Mouse (Mus musculus) forebrain, embryonic 16.5 days (tissue): ENCODE data around the gene Dlg5. TPM values are rescaled to one million over a fixed set of nuclear protein-coding genes. Genes with fewer than 3 reads are reported as not detected.

Experiments used
- ATAC-seq: fragments of 200-750 bp; cut with Nextera tagmentation; 2 replicates; pipeline ENCODE4 v1.8.0; 2017; ENCODE audit warnings: mild to moderate bottlenecking, moderate library complexity
- H3K27ac ChIP-seq: fragments of 300-500 bp; sonication (generic); 2 replicates; pipeline ENCODE4 v1.5.1; 2014; ENCODE audit warnings: low read length, control low read depth
- H3K27me3 ChIP-seq: fragments of 300-500 bp; sonication (generic); replicated peaks from 2 replicates; pipeline ENCODE4 v1.6.1; 2014; ENCODE audit warnings: low read length; ENCODE audit not compliant: control insufficient read depth, insufficient read depth
- H3K36me3 ChIP-seq: fragments of 300-500 bp; sonication (generic); 2 replicates; pipeline ENCODE4 v1.6.1; 2014; ENCODE audit not compliant: control insufficient read depth, insufficient read depth
- H3K4me1 ChIP-seq: fragments of 300-500 bp; sonication (generic); replicated peaks from 2 replicates; pipeline ENCODE4 v1.6.1; 2014; ENCODE audit warnings: low read length; ENCODE audit not compliant: control insufficient read depth, insufficient read depth
- H3K4me2 ChIP-seq: fragments of 300-500 bp; sonication (generic); 2 replicates; pipeline ENCODE4 v1.6.1; 2014; ENCODE audit warnings: mild to moderate bottlenecking, low read length, control low read depth
- H3K4me3 ChIP-seq: fragments of 300-500 bp; sonication (generic); replicated peaks from 2 replicates; pipeline ENCODE4 v1.5.1; 2014; ENCODE audit warnings: mild to moderate bottlenecking, low read length, control low read depth
- H3K9ac ChIP-seq: fragments of 300-500 bp; sonication (generic); replicated peaks from 2 replicates; pipeline ENCODE4 v1.6.1; 2014; ENCODE audit warnings: low read depth, low read length, control low read depth
- H3K9me3 ChIP-seq: fragments of 300-500 bp; sonication (generic); 2 replicates; pipeline ENCODE4 v1.6.1; 2016; ENCODE audit warnings: low read length; ENCODE audit not compliant: control insufficient read depth
- WGBS: fragments of 180-500 bp; shearing (Covaris S2); extraction: QIAGEN DNeasy Blood & Tissue Kit; methylation state at CpG from one replicate; pipeline ENCODE4 v1.1.7; 2014; 5-methylcytosine and 5-hydroxymethylcytosine counted together
- polyA plus RNA-seq: library from polyadenylated mRNA; unstranded; fragments of >200 nt; fragmentation: Nextera tagmentation; extraction: Ambion mirVana; gene quantifications from 2 replicates; pipeline ENCODE4 v1.2.1, GENCODE M21; 2015

Dlg5 gene
- polyA plus RNA-seq, 1 experiment from 2014 or later = 21.2 TPM

GRCm38 (mm10) chr14:24206736-24207359 is 38.9 kb downstream of the Dlg5 start:
- Histone ChIP-seq H3K4me2 (no peak overlapping the region), H3K9ac (no peak overlapping the region), H3K27me3 (no peaks in the 10 kb centered on the region), H3K27ac (no peak overlapping the region), H3K4me3 (no peak overlapping the region), H3K4me1 (peaks cover 30% of the 10 kb centered on the region), H3K9me3 (no peaks in the 10 kb centered on the region), H3K36me3 (no peaks in the 10 kb centered on the region)
- ATAC-seq = no peak
- WGBS = 78% methylated on average over 12 of the region's 12 CpGs

GRCm38 (mm10) chr14:24206314-24206713 is 39.4 kb downstream of the Dlg5 start:
- Histone ChIP-seq H3K27me3 (no peaks in the 10 kb centered on the region), H3K9me3 (no peaks in the 10 kb centered on the region), H3K4me2 (no peak overlapping the region), H3K36me3 (no peaks in the 10 kb centered on the region), H3K9ac (no peak overlapping the region), H3K27ac (peak overlapping the region; percentile 74; the same call in 1 of the 2 replicates), H3K4me3 (no peak overlapping the region), H3K4me1 (peaks cover 30% of the 10 kb centered on the region)
- ATAC-seq = no peak
- WGBS = 71% methylated on average over 3 of the region's 9 CpGs

GRCm38 (mm10) chr14:24205281-24205871 is 40.3 kb downstream of the Dlg5 start:
- H3K4me1 ChIP-seq = peaks cover 26% of the 10 kb centered on the region
- peak; percentile 51 for ATAC-seq
- H3K27me3 ChIP-seq = no peaks in the 10 kb centered on the region
- peak overlapping the region; percentile 74 for H3K27ac ChIP-seq
- H3K9me3 ChIP-seq = no peaks in the 10 kb centered on the region
- no peak overlapping the region for H3K4me2 ChIP-seq
- H3K9ac ChIP-seq = 0 out of 2 replicates have a peak overlapping the region, but pooled peaks have one; percentile 18
- H3K36me3 ChIP-seq = no peaks in the 10 kb centered on the region
- no peak overlapping the region for H3K4me3 ChIP-seq
- WGBS = 5% methylated on average over 6 of the region's 6 CpGs

GRCm38 (mm10) chr14:24203210-24203609 is 42.5 kb downstream of the Dlg5 start:
- Histone ChIP-seq H3K9ac (no peak overlapping the region), H3K27ac (no peak overlapping the region), H3K4me3 (no peak overlapping the region), H3K36me3 (peaks cover 3% of the 10 kb centered on the region; the same call in 1 of the 2 replicates), H3K4me1 (peaks cover 26% of the 10 kb centered on the region), H3K9me3 (no peaks in the 10 kb centered on the region), H3K4me2 (no peak overlapping the region), H3K27me3 (no peaks in the 10 kb centered on the region)
- 88% methylated on average over 8 of the region's 8 CpGs for WGBS
- no peak for ATAC-seq

- Histone ChIP-seq H3K9me3 (no peaks in the 10 kb centered on the region), H3K36me3 (peaks cover 3% of the 10 kb centered on the region; the same call in 1 of the 2 replicates), H3K4me1 (peaks cover 23% of the 10 kb centered on the region), H3K27me3 (no peaks in the 10 kb centered on the region), H3K27ac (no peak overlapping the region), H3K9ac (no peak overlapping the region), H3K4me3 (no peak overlapping the region), H3K4me2 (no peak overlapping the region)
- 94% methylated on average over 2 of the region's 2 CpGs for WGBS
- ATAC-seq = no peak
These were observed 44.9 kb downstream of the Dlg5 start for GRCm38 (mm10) chr14:24200771-24201170.

- Histone ChIP-seq H3K9me3 (no peaks in the 10 kb centered on the region), H3K36me3 (peaks cover 3% of the 10 kb centered on the region; the same call in 1 of the 2 replicates), H3K27me3 (no peaks in the 10 kb centered on the region), H3K4me1 (peaks cover 13% of the 10 kb centered on the region), H3K9ac (no peak overlapping the region), H3K4me2 (no peak overlapping the region), H3K27ac (no peak overlapping the region), H3K4me3 (no peak overlapping the region)
- WGBS = 73% methylated on average over 6 of the region's 6 CpGs
- ATAC-seq = no peak
These were observed 46.0 kb downstream of the Dlg5 start for GRCm38 (mm10) chr14:24199732-24200131.

GRCm38 (mm10) chr14:24197865-24198264 is 47.9 kb downstream of the Dlg5 start:
- ATAC-seq = no peak
- WGBS = 68% methylated on average over 5 of the region's 5 CpGs
- H3K9me3 ChIP-seq = no peaks in the 10 kb centered on the region

GRCm38 (mm10) chr14:24196947-24197346 is 48.8 kb downstream of the Dlg5 start:
- no peak for ATAC-seq
- Histone ChIP-seq H3K4me2 (no peak overlapping the region), H3K27me3 (no peaks in the 10 kb centered on the region), H3K4me1 (peaks cover 3% of the 10 kb centered on the region; the same call in 1 of the 2 replicates), H3K9me3 (no peaks in the 10 kb centered on the region), H3K36me3 (peaks cover 3% of the 10 kb centered on the region; the same call in 1 of the 2 replicates), H3K4me3 (no peak overlapping the region), H3K27ac (no peak overlapping the region), H3K9ac (no peak overlapping the region)
- 85% methylated on average over 6 of the region's 6 CpGs for WGBS

More at GRCm38 (mm10) chr14:24197865-24198264, 47.9 kb downstream of the Dlg5 start:
- Histone ChIP-seq H3K4me3 (no peak overlapping the region), H3K9ac (no peak overlapping the region), H3K4me2 (no peak overlapping the region), H3K27ac (no peak overlapping the region), H3K36me3 (peaks cover 3% of the 10 kb centered on the region; the same call in 1 of the 2 replicates), H3K4me1 (peaks cover 3% of the 10 kb centered on the region; the same call in 1 of the 2 replicates), H3K27me3 (no peaks in the 10 kb centered on the region)

- no peaks in the 10 kb centered on the region for H3K9me3 ChIP-seq
- H3K36me3 ChIP-seq = no peaks in the 10 kb centered on the region
- no peak overlapping the region for H3K9ac ChIP-seq
- WGBS = 93% methylated on average over 13 of the region's 13 CpGs
- H3K4me3 ChIP-seq = no peak overlapping the region
- no peak for ATAC-seq
- H3K4me1 ChIP-seq = peaks cover 4% of the 10 kb centered on the region; the same call in 1 of the 2 replicates
- H3K4me2 ChIP-seq = no peak overlapping the region
- no peaks in the 10 kb centered on the region for H3K27me3 ChIP-seq
- H3K27ac ChIP-seq = no peak overlapping the region
These were observed 55.6 kb downstream of the Dlg5 start for GRCm38 (mm10) chr14:24190131-24190530.
